Mouse (Mus musculus): ENCODE results near the gene Cyb5b. TPM values are rescaled to one million over a fixed set of nuclear protein-coding genes. Genes with fewer than 3 reads are reported as not detected.
"Not testable (repeated sequence)": the region's sequence is repeated elsewhere in the genome, so short reads cannot be mapped to it uniquely, and the experiment has no call there.

Gene Cyb5b
- 68.0 and 68.2 TPM in 2 replicates for total RNA-seq (2017)

DNA sequence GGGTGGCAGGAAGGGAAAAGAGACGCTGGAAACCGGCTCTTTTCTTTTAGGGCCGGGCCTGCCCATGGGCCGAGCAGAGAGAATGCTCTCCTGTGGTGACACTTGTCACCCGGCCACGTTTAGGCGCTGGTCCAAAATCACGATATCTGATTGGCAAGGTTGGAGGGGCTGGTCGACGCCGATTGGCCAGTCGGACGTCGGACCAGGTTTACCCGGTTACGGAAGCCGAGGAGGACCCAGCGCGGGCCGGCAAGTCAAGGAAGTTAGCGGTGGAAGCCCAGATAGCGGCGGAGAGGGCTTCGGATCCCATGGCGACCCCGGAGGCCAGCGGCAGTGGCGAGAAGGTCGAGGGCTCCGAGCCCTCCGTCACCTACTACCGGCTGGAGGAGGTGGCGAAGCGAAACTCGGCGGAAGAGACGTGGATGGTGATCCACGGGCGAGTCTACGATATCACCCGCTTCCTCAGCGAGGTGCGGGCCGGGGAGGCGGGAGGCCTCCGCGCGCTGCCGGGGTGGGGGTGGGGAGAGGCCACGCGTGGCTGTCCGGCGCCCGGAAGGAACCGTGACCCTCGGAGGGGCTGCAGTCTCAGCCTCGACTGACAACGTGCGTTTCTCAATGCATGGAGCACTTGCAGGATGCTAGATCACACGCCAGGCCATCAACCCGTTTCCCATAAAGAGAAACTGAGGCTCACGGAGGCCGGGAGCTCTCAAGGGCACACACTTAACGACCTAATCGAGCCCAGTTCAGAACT lies at the start of gene Cyb5b:
Cyb5b (plus strand) TSS at position 237 of the 754 bp plus-strand sequence.
- peak; percentile 97 to 98 for ATAC-seq (replicated peaks in 1 of 2; ENCODE audit: insufficient read depth in 1 of 2, low FRiP score in 2 of 2, low TSS enrichment in 1 of 2, low read depth in 1 of 2, poor library complexity in 2 of 2, severe bottlenecking in 2 of 2)

- peak in 1 of 2 experiments; percentile 65; a peak in 2 of 4 replicates for ATAC-seq (replicated peaks in 1 of 2; ENCODE audit: insufficient read depth in 1 of 2, low FRiP score in 2 of 2, low TSS enrichment in 1 of 2, low read depth in 1 of 2, poor library complexity in 2 of 2, severe bottlenecking in 2 of 2)
Measured at GRCm38 (mm10) chr8:107104547-107104946, 45.9 kb upstream of the Cyb5b start.

- not testable (repeated sequence) for ATAC-seq (replicated peaks in 1 of 2; ENCODE audit: insufficient read depth in 1 of 2, low FRiP score in 2 of 2, low TSS enrichment in 1 of 2, low read depth in 1 of 2, poor library complexity in 2 of 2, severe bottlenecking in 2 of 2)
Measured at GRCm38 (mm10) chr8:107108089-107108488, 42.4 kb upstream of the Cyb5b start.

DNA sequence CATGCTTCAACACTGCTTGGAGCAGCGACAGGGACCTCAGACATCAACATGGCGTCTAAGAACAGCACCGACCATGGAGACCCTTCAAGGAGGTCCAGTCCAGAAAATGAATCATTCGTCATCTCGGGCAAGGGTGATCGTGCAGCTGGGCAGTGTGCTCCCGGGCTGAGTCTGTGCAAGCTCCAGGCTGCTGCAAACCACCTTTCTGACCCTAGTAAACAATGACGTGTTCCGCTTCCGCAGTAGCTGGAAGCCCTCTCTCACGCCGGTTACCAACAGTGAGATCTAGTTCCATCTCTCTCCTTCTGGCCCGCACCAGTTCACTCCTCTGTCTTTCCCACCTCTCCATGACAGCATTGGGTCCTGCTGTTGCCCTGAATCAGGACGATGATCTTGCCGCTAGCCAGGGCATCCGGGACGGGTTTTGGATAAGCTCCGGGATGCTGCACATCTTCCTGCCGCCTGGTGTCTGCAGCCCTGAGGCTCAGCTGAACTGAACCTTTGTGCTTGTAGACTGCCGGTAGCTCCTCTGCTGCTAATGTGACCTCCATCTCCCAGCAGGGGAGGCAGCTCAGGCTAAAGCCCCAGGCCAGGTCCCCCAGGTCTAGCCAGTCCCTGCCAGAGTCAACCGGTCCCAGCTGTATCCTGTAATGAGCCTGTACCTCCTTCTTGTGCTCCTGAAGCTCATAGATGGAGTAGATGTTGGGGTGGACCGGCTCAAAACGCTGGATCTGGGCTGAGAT lies 41.3 kb upstream of the Cyb5b start:
- no peak for ATAC-seq (replicated peaks in 1 of 2; ENCODE audit: insufficient read depth in 1 of 2, low FRiP score in 2 of 2, low TSS enrichment in 1 of 2, low read depth in 1 of 2, poor library complexity in 2 of 2, severe bottlenecking in 2 of 2)

DNA sequence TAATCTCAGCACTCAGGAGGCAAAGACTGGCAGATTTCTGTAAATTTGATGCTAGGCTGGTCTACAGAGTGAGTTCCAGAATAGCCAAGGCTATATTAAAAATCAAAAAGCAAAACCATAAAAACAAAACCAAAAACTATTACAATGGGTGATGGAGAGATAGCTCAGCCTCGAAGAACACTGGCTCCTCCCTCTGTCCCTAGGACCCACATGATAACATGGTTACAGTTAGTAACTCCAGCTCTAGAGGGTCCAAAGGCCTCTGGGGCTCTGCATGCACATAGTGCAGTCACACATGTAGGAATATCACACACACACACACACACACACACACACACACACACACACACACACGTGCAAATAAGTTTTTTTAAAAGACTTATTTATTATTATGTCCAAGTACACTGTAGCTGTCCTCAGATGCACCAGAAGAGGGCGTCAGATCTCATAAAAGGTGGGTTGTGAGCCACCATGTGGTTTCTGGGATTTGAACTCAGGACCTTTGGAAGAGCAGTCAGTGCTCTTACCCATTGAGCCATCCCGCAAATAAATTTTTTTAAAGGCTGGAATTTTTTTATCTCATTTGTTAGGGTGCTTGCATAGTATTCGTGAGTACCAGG lies 40.5 kb upstream of the Cyb5b start:
- ATAC-seq (replicated peaks in 1 of 2; ENCODE audit: insufficient read depth in 1 of 2, low FRiP score in 2 of 2, low TSS enrichment in 1 of 2, low read depth in 1 of 2, poor library complexity in 2 of 2, severe bottlenecking in 2 of 2), result no peak

DNA sequence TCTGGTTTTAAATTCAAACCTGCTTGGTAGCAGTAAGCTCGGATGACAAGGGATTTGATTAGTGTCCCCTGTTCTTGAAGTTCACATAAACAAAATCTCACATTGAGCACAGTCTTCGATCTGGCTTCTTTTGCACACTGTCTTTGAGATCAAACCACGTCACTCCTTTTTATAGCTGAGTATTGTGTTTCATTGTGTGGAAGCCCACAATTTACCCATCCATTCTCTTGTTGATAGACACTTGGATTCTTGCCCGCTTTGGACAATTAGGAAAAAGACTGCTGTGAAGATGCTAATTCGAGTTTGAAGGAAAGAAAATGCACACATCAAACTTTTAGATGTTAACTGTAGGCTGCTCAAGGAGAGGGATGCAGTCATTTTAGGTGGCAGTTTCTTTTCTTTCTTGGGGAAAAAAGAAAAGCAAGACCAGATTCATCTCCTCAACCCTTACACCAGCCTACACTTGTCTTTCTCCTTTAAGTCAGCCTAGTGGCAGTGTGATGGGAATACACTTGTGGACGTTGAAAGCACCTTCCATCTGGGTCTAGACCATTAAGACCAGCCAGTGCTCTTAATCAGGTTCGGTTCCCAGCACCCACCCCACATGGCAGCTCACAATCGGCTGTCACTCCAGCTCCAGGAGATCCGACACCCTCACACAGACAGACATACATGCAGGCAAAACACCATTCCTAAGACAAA lies 39.7 kb upstream of the Cyb5b start:
- ATAC-seq (replicated peaks in 1 of 2; ENCODE audit: insufficient read depth in 1 of 2, low FRiP score in 2 of 2, low TSS enrichment in 1 of 2, low read depth in 1 of 2, poor library complexity in 2 of 2, severe bottlenecking in 2 of 2), result no peak

GRCm38 (mm10) chr8:107111340-107112105 lies 38.9 kb upstream of the Cyb5b start:
- no peak for ATAC-seq (replicated peaks in 1 of 2; ENCODE audit: insufficient read depth in 1 of 2, low FRiP score in 2 of 2, low TSS enrichment in 1 of 2, low read depth in 1 of 2, poor library complexity in 2 of 2, severe bottlenecking in 2 of 2)

GRCm38 (mm10) chr8:107113209-107113608 lies 37.2 kb upstream of the Cyb5b start:
- ATAC-seq (replicated peaks in 1 of 2; ENCODE audit: insufficient read depth in 1 of 2, low FRiP score in 2 of 2, low TSS enrichment in 1 of 2, low read depth in 1 of 2, poor library complexity in 2 of 2, severe bottlenecking in 2 of 2), result no peak

DNA sequence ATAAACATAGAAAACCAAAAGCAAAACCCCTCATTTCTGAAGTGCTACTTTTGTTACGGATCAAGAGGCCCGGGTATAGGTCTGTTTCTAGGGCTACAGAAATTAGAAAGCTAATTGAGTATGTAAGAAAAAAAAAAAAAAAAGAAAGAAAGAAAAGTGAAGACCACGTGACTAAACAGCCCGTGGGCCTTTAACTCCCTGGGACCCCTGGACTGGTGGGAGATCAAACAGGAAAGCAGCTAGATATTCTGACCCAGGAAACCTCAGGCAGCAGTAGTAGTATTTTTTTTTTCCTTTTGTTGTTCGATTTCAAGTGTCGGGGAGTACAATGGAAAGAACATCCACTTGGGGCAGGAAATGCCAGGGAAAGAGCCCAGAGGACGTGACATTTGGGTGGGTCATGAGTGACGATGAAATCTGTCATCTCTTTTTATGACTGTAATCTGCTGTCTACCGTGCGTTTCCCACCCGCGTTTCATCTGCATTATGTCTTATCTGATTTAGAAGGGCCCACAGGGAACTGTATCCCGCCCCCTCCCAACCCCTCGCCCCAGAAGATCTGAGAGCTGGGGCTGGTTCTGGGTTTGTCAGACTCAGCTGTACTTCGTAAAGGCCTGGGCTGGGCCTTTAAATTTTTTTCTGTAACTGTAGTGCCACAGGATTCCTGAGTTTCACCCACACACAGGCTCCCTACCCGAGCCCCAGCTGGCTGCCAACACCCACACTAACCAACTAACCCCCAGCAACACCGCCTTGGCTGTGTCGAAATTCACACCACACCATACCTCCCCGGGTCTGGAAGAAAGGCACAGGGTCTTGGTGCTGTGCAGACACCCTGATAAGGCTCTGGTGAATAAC lies 36.1 kb upstream of the Cyb5b start:
- ATAC-seq (replicated peaks in 1 of 2; ENCODE audit: insufficient read depth in 1 of 2, low FRiP score in 2 of 2, low TSS enrichment in 1 of 2, low read depth in 1 of 2, poor library complexity in 2 of 2, severe bottlenecking in 2 of 2), result peak; percentile 17 to 58; a peak in 3 of 4 replicates

DNA sequence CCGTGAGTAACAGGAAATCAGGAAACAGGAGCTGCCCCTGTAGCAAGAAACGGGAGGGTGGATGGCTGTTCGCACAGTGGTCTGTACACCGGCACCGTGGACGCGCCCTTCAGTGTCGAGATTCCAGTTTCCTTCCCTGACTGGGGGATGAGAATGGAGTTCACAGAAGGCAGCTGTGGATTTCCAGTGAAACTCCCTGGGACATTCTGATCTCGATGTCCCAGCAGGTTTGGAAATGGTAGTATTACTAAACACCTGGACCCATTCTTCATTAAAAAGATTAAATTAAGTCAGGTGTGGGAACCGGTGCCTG lies 35.5 kb upstream of the Cyb5b start:
- ATAC-seq (replicated peaks in 1 of 2; ENCODE audit: insufficient read depth in 1 of 2, low FRiP score in 2 of 2, low TSS enrichment in 1 of 2, low read depth in 1 of 2, poor library complexity in 2 of 2, severe bottlenecking in 2 of 2), result peak in 1 of 2 experiments; percentile 13; a peak in 1 of 4 replicates

DNA sequence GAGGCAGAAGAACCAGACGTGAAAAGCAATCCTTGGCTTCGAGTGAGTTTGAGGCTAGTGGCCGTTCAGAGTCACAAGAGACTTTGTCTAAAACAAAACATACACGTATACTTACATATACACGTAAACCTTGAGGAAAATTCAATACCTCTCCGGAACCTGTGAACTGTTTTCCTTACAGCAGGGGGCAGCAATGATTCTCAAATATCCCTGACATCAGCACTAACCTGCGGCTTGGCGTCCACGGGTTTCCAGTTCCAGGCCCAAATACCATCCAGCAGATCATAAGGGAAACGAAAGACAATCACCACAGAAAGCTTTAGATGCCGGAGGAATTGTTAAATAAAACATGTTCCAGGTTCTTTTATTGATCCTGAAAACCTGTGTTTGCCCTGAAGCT lies 34.4 kb upstream of the Cyb5b start:
- ATAC-seq (replicated peaks in 1 of 2; ENCODE audit: insufficient read depth in 1 of 2, low FRiP score in 2 of 2, low TSS enrichment in 1 of 2, low read depth in 1 of 2, poor library complexity in 2 of 2, severe bottlenecking in 2 of 2), result peak; percentile 79 to 89

DNA sequence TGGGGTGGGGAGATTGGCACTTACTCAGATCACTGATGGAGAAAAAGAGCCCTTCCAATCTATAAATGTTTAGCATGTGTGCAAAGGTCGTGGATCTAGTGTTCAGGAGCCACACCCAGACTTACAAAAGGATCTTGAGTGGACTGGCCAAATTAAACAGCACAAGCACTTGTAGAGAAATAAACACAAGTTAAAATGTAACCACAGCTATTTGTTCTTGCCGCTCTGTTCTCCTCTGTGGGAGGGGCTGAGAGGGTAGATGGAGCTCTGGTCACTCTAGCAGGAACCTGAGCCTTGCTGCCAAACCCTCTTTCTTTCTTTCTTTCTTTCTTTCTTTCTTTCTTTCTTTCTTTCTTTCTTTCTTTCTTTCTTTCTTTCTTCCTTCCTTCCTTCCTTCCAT lies 33.4 kb upstream of the Cyb5b start:
- no peak for ATAC-seq (replicated peaks in 1 of 2; ENCODE audit: insufficient read depth in 1 of 2, low FRiP score in 2 of 2, low TSS enrichment in 1 of 2, low read depth in 1 of 2, poor library complexity in 2 of 2, severe bottlenecking in 2 of 2)

GRCm38 (mm10) chr8:107118803-107119233 lies 31.6 kb upstream of the Cyb5b start:
- no peak for ATAC-seq (replicated peaks in 1 of 2; ENCODE audit: insufficient read depth in 1 of 2, low FRiP score in 2 of 2, low TSS enrichment in 1 of 2, low read depth in 1 of 2, poor library complexity in 2 of 2, severe bottlenecking in 2 of 2)

GRCm38 (mm10) chr8:107119412-107119811 lies 31.0 kb upstream of the Cyb5b start:
- no peak for ATAC-seq (replicated peaks in 1 of 2; ENCODE audit: insufficient read depth in 1 of 2, low FRiP score in 2 of 2, low TSS enrichment in 1 of 2, low read depth in 1 of 2, poor library complexity in 2 of 2, severe bottlenecking in 2 of 2)

DNA sequence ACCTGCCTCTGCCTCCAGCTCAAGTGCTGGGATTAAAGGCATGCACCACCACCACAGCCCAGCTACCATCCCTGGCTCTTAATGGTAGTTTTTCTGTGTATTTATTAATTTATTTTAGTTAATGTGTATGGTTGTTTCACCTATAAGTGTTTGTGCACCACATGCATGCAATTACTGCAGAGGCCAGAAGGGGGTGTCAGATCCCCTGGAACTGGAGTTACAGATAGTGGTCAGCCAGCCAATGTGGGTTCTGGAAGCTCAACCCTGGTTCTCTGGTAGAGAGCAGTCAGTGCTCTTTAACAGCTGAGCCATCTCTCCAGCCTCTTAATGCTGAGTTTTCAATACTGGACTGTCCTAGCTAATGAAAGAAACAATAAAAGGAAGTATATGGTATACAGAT lies 29.6 kb upstream of the Cyb5b start:
- no peak for ATAC-seq (replicated peaks in 1 of 2; ENCODE audit: insufficient read depth in 1 of 2, low FRiP score in 2 of 2, low TSS enrichment in 1 of 2, low read depth in 1 of 2, poor library complexity in 2 of 2, severe bottlenecking in 2 of 2)

GRCm38 (mm10) chr8:107121681-107122291 lies 28.7 kb upstream of the Cyb5b start:
- no peak for ATAC-seq (replicated peaks in 1 of 2; ENCODE audit: insufficient read depth in 1 of 2, low FRiP score in 2 of 2, low TSS enrichment in 1 of 2, low read depth in 1 of 2, poor library complexity in 2 of 2, severe bottlenecking in 2 of 2)

Measured in hematopoietic stem cell, adult 5-6 weeks (primary cell).